Mouse (Mus musculus) retina, postnatal 1 day (tissue): Measurements from ENCODE around the gene Rptor.
A peak's percentile ranks its signal among the peaks of the same experiment; 100 is the strongest.

Experiments used
- DNase-seq: peaks from one replicate; pipeline ENCODE4 v3.0.0-alpha.2; 2012

Gene Rptor

DNA sequence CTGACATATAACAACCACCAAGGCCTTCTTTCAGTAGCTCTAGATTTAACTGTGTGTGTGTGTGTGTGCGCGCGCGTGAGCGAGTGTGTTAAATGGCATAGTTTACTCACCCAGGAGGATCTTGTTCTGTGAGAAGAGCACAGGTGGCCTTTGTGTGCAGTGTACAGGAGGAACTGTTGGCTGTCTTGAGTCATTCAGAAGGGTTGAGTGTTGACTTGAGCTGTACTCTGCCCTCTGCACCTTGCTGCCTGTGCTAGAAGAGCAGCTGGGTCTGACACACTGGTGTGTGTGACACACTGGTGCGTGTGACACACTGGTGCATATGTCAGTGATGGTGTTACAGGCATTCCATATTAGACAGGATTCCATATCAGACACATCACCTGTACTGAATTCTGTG is 8.8 kb downstream of the Rptor start:
- no peak for DNase-seq

- no peak for DNase-seq
Measured at GRCm38 (mm10) chr11:119612179-119612578, 9.5 kb downstream of the Rptor start.

DNA sequence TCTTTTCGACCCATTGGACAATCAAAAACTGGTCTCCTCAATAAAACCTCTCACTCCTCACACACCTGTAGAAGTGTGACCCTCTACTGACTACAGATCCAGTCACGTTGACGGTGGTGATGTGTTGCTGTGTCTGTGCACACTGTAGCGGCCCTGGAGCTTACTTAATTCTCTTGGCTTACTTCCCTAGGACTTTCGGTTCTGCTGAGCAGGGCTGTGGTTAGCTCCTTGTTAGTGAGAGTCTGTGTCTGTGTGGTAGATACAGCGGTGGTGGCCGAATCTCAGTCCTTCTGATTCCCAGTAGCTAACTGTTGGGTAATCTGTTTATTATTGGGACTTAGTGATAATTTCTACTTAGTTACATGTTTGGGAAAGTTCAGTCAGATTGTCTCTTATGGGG is 12.4 kb downstream of the Rptor start:
- DNase-seq: no peak

DNA sequence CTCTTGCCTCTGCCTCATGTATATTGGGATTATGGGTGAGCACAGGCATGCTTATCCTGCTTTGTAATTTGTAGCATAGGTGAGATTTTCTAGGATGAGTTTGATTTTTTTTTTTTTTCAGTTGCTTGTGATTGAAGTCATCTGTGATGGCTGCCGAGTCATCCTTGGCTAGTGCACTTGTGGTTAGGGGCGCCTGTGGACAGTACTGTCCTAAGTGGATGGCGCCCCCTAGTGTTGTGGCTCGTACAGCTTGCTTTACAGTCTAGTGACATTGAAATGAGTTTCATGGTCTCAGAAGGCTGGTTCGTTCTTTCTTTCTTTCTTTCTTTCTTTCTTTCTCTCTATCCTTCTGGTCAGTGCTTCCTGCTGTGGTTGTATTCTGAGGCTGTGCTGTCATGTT is 16.1 kb downstream of the Rptor start:
- DNase-seq: peak; percentile 67

GRCm38 (mm10) chr11:119621266-119621665 is 18.6 kb downstream of the Rptor start:
- no peak for DNase-seq

GRCm38 (mm10) chr11:119623800-119624199 is 21.1 kb downstream of the Rptor start:
- DNase-seq: no peak

DNA sequence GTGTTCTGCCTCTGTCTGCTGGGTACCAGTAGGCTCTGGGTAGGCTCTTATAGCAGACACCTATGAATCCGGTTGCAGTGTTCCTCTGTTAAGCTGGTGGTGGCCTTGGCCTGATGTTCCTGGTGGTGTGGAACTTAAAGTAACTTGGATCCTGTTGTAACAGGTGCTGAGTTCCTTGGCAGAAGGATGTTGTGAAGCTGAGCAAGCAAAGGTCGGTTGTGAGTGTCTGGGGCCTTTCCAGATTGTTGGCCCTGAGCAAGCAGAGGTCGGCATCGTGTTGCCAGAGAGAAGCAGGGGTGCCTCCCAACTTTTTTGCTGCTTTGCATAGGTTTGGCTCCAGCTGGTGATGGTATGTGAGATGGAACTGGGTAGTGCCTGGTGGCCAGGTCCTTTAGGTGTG is 21.7 kb downstream of the Rptor start:
- DNase-seq: no peak

DNA sequence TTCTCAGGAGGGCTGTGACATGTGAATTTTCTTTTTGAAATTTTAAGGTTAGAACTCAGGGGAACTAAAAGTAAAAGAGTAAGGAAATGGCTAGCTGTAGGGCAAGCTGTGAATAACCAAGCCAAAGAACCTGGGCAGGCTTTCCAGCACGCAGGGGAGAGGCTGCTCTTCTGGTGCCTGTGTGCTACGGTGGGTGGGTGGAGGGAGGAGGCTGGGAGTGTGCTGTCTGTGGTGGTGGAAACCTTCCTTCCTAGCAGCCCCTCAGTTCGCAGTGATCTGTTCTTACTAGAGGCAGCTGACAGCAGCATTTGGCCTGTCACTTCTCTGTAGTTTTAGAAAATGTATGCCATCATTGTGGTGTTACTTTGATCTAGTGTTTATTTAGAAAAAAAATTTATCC is 22.2 kb downstream of the Rptor start:
- DNase-seq: no peak

GRCm38 (mm10) chr11:119625476-119625875 is 22.8 kb downstream of the Rptor start:
- no peak for DNase-seq

- no peak for DNase-seq
Measured at GRCm38 (mm10) chr11:119625943-119626342, 23.2 kb downstream of the Rptor start.

DNA sequence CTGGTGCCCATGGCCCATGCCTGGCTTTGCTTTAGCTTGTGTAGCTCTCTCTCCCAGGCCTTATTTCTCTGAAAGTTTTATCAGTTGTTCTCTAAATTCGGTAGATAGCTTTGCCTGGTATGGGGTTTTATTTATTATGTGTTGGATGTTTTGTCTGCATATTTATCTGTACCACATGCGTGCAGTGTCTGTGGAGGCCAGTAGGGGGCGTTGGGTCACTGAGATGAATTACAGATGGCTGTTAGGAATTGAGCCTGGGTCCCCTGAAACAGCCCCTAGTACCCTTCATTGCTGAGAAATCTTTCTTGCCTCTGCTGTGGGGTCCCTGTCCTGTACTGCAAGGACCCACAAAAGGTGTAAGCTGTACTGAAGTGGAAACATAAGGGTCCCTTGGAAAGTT is 24.5 kb downstream of the Rptor start:
- DNase-seq: no peak

- no peak for DNase-seq
Measured at GRCm38 (mm10) chr11:119629072-119629471, 26.4 kb downstream of the Rptor start.

DNA sequence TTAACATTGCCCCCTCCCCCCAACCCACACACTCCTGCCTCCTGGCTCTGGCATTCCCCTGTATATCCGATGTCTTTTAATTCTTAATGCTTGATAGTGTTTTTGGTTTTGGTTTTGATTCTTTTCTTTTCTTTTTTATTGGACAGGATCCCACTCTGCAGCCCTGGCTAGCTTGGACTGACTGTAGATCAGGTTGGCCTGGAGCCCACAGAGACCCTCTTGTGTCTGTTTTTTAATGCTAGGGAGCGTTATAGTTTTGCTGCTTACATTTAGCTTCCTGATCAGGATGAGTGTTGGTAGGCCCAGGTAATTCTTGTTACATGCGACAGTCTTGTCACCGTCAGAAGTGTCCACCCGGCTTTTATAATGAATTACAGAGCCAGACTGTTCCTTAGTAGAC is 27.6 kb downstream of the Rptor start:
- no peak for DNase-seq

DNA sequence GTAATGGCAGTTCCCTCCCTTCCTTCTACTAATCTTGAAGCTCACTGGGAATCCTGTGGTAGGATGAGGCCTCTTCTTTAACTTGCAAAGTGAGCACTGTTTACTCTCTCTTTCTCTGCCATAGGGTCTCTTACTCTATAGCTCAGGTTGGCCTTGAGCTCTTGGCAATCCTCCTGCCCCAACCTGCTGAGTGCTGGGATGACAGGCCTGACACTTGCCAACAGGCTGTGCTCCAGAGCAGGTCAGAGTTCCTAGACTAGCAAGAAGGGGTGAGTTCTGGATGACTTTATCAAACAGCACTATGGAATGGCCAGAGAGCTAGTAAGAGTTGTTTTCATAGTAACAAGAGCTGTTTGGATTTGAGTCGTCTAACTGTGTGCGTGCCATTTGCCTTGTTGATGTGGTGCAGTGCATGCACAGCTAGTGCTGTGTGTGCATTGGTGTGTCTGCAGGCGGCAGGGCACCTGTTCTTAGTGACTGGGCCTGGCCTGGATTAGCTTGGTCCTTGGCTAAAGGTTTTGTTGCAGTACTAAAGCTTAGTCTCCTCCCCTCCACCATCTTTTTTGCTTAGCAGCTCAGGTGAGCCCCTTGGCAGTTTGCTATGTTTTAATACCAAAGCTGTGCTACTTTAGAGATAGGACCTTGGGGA is 28.6 kb downstream of the Rptor start:
- no peak for DNase-seq

DNA sequence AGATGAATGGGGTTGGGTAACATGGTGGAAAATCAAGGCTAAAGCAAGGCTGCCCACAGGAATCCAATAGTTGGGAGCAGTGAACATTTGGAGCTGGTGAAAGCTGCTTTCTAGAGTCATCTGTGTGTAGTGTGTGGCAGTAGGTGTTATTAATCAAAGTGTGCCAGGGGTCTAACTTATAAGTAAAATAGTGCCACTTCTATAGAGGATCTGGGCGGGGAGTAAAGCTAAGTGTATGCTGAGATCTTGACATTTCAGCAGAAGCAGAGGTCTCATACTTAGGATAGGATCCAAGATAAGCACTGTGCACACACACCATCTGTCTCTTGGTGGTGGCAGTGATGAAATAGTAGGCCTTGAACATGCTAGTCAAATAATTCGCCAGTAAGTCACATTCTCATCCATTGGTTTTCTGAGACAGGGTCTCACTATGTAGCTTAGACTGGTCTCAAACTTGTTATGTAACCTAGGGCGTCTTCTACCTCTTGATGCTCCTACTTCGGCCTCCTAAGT is 33.7 kb downstream of the Rptor start:
- DNase-seq: no peak

GRCm38 (mm10) chr11:119637519-119637918 is 34.8 kb downstream of the Rptor start:
- peak; percentile 24 for DNase-seq

DNA sequence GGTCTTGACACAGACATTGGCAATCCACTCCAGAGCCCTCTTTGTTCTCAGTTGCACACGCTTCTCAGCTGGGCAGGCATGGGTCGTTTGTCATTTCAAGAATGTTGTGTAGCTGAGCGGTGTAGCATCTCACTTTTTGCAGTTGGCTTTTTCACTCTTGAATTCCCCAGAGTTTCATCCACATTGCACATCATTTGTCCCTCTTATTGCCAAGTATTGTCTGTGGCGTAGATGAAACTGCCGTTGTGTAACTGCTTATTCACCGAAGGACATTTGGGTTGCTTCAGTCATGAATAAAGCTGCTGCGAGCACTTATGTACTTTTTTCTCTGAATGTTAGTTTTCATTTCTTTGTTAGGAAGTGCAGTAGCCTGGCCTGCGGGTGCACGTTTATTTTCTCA is 37.8 kb downstream of the Rptor start:
- DNase-seq: no peak

DNA sequence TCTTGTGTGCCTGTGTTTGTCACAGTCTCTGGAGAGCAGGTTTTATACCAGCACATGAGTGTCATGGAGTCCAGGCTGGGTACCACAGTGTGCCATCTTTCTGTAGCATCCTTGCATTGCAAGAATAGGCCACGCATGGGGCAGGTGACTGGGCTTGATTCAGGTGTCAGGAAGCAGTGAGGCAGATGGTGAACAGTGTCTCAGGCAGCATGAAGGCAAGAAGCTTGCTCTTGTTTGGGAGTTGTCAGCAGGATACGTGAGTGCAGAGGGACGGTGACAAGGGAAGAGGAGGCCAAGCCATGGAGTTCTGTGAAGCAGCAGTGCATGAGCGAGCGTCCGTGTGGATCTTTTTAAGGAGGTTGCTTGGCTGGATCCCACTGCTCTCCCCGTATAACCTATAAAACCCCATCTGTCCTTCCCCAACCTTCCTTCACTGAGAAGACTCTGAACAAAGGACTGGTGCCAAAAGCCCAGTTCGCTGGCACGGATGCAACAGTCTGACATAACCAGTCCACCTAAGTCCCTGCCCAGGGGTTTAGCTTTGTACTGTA is 39.2 kb downstream of the Rptor start:
- DNase-seq: no peak

- no peak for DNase-seq
Measured at GRCm38 (mm10) chr11:119643347-119643746, 40.6 kb downstream of the Rptor start.

- no peak for DNase-seq
Measured at GRCm38 (mm10) chr11:119644140-119644539, 41.4 kb downstream of the Rptor start.

GRCm38 (mm10) chr11:119644612-119645379 is 42.1 kb downstream of the Rptor start:
- peak; percentile 66 for DNase-seq

DNA sequence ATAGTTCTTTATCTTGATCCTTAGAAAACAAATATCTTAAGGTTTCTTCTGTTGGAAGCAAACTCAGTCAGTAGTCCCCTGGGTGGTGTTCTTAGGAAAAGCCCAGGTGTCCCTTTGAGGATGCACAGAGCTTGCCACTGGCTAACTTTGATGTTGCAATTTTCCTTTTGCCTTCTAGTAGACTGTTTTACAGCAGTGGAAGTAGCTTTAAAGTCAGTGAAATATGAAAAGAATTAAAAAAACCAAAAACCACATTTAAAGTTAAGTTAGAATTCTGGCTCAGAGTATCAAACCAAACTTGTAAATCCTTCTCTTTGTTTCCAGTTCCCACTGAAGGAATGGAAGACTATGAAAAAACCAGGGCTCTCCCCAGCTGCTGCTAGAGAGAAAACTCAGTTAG is 47.8 kb downstream of the Rptor start:
- no peak for DNase-seq

- DNase-seq: no peak
Measured at GRCm38 (mm10) chr11:119653336-119653735, 50.6 kb downstream of the Rptor start.

DNA sequence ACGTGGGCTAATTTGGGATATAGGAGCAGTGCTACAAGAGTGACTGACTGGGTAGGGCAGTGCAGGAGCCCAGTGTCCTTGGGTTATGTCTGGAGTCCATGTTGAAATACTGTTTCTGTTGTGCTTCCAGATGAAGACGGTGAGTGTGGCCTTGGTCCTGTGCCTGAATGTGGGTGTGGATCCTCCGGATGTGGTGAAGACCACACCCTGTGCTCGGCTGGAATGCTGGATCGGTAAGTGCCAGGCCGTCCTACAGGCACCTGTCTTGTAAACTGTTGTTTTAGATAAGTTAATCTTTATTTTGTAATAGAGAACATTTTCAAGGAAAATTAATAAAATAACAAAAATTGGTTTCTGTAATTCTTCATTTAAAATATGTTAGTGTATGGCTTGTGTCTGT is 54.8 kb downstream of the Rptor start:
- no peak for DNase-seq
